Mouse (Mus musculus) hindbrain, embryonic 16.5 days (tissue): ENCODE data around the gene C1rb. TPM values are rescaled to one million over a fixed set of nuclear protein-coding genes. Genes with fewer than 3 reads are reported as not detected.
"Not testable (repeated sequence)": the region's sequence is repeated elsewhere in the genome, so short reads cannot be mapped to it uniquely, and the experiment has no call there.

Experiments
- ATAC-seq: fragments of 200-750 bp; cut with Nextera tagmentation; 2 replicates; pipeline ENCODE4 v1.8.0; 2017; ENCODE audit warnings: moderate TSS enrichment, moderate library complexity
- H3K27ac ChIP-seq: fragments of 300-500 bp; sonication (generic); 2 replicates; pipeline ENCODE4 v1.5.1; 2014; ENCODE audit warnings: low read depth, mild to moderate bottlenecking, control low read depth, low read length, moderate library complexity
- H3K27me3 ChIP-seq: fragments of 300-500 bp; sonication (generic); replicated peaks from 2 replicates; pipeline ENCODE4 v1.6.1; 2014; ENCODE audit warnings: low read length; ENCODE audit not compliant: control insufficient read depth, insufficient read depth
- H3K36me3 ChIP-seq: fragments of 300-500 bp; sonication (generic); 2 replicates; pipeline ENCODE4 v1.6.1; 2014; ENCODE audit warnings: mild to moderate bottlenecking, low read length, moderate library complexity, mixed read lengths; ENCODE audit not compliant: control insufficient read depth, insufficient read depth
- H3K4me1 ChIP-seq: fragments of 300-500 bp; sonication (generic); 2 replicates; pipeline ENCODE4 v1.6.1; 2014; ENCODE audit warnings: low read depth, low read length; ENCODE audit not compliant: control insufficient read depth, insufficient read depth
- H3K4me2 ChIP-seq: fragments of 300-500 bp; sonication (generic); 2 replicates; pipeline ENCODE4 v1.6.1; 2014; ENCODE audit warnings: mild to moderate bottlenecking, low read length, control low read depth, moderate library complexity
- H3K4me3 ChIP-seq: fragments of 300-500 bp; sonication (generic); 2 replicates; pipeline ENCODE4 v1.5.1; 2014; ENCODE audit warnings: mild to moderate bottlenecking, low read length, control low read depth, moderate library complexity
- H3K9ac ChIP-seq: fragments of 300-500 bp; sonication (generic); 2 replicates; pipeline ENCODE4 v1.6.1; 2014; ENCODE audit warnings: low read depth, mild to moderate bottlenecking, control low read depth, low read length, moderate library complexity
- H3K9me3 ChIP-seq: fragments of 300-500 bp; sonication (generic); 2 replicates; pipeline ENCODE4 v1.6.1; 2014; ENCODE audit warnings: mild to moderate bottlenecking, low read length, moderate library complexity; ENCODE audit not compliant: control insufficient read depth
- WGBS: fragments of 180-500 bp; shearing (Covaris S2); extraction: QIAGEN DNeasy Blood & Tissue Kit; methylation state at CpG from one replicate; pipeline ENCODE4 v1.1.7; 2014; 5-methylcytosine and 5-hydroxymethylcytosine counted together
- polyA plus RNA-seq: library from polyadenylated mRNA; unstranded; fragments of >200 nt; fragmentation: Nextera tagmentation; extraction: Ambion mirVana; gene quantifications from 2 replicates; pipeline ENCODE4 v1.2.1, GENCODE M21; 2015

The C1rb gene
- polyA plus RNA-seq, 1 experiment from 2014 or later, result 0.09 TPM

DNA sequence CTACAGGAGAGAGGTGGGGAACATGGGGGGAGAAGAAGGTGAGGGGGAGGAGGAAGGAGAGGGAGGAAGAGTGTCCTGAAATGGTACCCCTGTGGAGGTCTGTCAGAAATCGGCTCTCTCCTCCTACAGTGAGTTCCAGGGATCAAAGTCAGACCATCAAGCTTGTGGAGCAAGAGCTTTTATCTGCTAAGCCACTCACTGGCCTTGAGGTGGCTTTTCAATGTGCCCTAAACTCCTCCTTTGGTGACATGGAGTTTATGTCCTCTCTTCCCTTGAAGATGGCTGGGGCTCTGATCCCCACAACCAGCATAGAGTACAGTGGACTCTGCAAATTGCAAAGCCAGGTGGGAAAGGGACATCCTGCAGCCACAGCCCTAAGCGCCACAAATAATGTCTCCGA, 22.1 kb upstream of the C1rb start:
- H3K4me3 ChIP-seq, H3K36me3 ChIP-seq, H3K4me1 ChIP-seq, H3K9me3 ChIP-seq, H3K27me3 ChIP-seq, H3K9ac ChIP-seq, H3K27ac ChIP-seq, ATAC-seq, H3K4me2 ChIP-seq: not testable (repeated sequence)
- WGBS, result 90% methylated on average over 3 of the region's 3 CpGs

DNA sequence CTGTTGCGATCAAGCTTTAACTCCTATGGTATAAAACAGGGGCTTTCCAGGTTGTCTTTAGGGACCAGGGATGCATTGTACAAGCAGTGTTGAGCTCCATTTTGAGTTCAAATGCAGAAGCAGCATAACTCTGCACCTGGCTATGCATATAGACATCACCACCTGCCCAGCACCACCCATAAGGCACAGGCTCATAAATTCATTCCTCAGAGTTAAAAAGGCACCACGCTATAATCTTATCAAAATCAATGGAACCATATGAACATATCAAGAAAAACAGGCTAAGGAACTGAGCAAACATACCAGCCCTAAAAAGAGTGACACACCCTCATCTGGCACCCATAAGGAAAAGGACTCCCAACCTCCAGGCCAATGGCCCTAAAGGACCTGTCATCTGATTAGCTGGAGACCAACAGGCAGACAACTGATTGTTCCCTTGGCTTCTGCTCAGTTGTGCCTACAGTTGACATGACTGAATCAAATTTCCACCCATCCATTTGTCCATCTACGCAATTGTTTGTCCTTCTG, 21.0 kb upstream of the C1rb start:
- Histone ChIP-seq H3K9ac (no peak overlapping the region), H3K4me2 (no peak overlapping the region), H3K27ac (no peak overlapping the region), H3K4me3 (no peak overlapping the region), H3K27me3 (no peaks in the 10 kb centered on the region), H3K4me1 (no peaks in the 10 kb centered on the region), H3K36me3 (no peaks in the 10 kb centered on the region), H3K9me3 (peaks cover 7% of the 10 kb centered on the region)
- 87% methylated on average over 3 of the region's 3 CpGs for WGBS
- no peak for ATAC-seq

DNA sequence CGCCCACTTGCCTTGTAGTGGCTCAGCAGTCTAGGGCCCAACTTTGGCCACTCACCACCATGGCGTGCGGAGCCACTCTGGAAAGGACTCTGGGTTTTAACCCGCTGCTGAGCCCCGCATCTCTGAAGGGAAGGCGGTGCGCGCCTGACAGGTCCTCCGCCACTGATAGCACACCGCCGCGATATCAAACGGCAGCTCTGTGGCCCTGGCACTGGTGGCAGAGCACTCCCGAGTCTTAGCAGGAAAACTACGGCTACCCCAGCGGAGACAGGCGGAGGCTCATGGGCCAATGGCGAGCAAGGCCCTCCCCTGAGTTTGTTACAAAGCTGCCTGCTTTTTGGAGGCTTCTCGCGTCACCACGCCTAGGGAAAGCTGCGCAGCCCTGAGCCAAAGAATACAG, 17.3 kb upstream of the C1rb start:
- no peak overlapping the region for H3K9ac ChIP-seq
- no peaks in the 10 kb centered on the region for H3K27me3 ChIP-seq
- ATAC-seq, result no peak
- H3K36me3 ChIP-seq, result no peaks in the 10 kb centered on the region
- peaks cover 7% of the 10 kb centered on the region for H3K9me3 ChIP-seq
- no peaks in the 10 kb centered on the region for H3K4me1 ChIP-seq
- no peak overlapping the region for H3K4me3 ChIP-seq
- H3K27ac ChIP-seq, result no peak overlapping the region
- no peak overlapping the region for H3K4me2 ChIP-seq
- WGBS, result 73% methylated on average over 22 of the region's 22 CpGs

DNA sequence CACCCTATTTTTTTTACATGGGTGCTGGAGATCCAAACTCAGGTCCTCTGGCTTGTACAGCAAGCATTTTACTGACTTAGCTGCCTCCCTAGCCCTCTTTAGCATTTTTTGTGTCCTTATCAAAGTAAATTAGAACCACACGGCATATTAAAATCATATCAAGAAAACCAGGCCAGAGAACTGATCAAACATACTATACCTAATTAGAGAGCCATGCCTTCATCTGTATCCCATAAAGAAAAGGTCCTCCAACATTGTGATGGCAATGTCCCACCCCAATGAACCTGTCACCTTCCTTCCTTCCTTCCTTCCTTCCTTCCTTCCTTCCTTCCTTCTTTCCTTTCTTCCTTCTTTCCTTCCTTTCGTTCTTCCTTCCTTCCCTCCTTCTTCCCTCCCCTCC, 14.1 kb upstream of the C1rb start:
- not testable (repeated sequence) for ATAC-seq, H3K9me3 ChIP-seq, H3K4me3 ChIP-seq, H3K4me2 ChIP-seq, H3K4me1 ChIP-seq, H3K9ac ChIP-seq, H3K36me3 ChIP-seq, H3K27ac ChIP-seq, H3K27me3 ChIP-seq
- 82% methylated on average over 2 of the region's 2 CpGs for WGBS

DNA sequence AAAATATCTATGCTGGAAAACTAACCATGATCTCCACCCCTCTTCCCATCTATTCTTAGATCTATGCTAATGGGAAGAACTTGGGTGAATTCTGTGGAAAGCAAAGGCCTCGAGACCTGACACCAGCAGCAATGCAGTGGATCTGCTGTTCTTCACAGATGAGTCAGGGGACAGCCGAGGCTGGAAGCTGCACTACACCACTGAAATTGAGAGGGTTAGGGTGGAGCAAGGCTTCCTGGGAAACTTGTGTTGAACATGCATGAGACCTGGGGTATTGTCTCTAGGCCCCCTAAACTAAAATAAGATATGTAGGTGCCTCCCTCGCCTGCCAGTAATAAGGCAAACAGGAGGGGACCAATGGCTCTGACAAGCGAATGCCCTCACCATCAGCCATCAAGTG, 8.9 kb upstream of the C1rb start:
- not testable (repeated sequence) for H3K36me3 ChIP-seq, H3K27ac ChIP-seq, H3K27me3 ChIP-seq, ATAC-seq, H3K9ac ChIP-seq, H3K4me2 ChIP-seq, H3K4me1 ChIP-seq, H3K9me3 ChIP-seq, H3K4me3 ChIP-seq
- WGBS, result 85% methylated on average over 4 of the region's 4 CpGs

DNA sequence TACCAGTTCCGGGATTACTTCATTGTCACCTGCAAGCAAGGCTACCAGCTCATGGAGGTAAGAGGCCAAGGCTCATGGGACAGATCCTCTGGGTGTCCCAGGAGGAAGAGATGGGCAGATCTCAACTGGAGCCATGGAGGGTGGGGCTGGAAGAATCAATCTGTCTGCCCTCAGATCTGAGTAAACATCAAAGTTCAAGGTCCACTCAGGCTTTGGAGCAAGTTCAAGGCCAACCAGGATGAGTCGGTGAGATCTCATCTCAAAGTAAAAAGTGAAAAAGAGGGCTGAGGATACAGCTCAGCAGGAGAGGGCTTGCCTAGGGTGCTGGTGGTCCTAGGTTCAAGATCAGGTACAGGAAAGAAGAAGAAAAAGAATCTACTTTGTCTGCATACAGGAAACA, 8.5 kb upstream of the C1rb start:
- H3K27me3 ChIP-seq, H3K27ac ChIP-seq, H3K9me3 ChIP-seq, ATAC-seq, H3K36me3 ChIP-seq, H3K9ac ChIP-seq, H3K4me3 ChIP-seq, H3K4me2 ChIP-seq, H3K4me1 ChIP-seq: not testable (repeated sequence)
- WGBS, result 96% methylated on average over 1 of the region's 2 CpGs

DNA sequence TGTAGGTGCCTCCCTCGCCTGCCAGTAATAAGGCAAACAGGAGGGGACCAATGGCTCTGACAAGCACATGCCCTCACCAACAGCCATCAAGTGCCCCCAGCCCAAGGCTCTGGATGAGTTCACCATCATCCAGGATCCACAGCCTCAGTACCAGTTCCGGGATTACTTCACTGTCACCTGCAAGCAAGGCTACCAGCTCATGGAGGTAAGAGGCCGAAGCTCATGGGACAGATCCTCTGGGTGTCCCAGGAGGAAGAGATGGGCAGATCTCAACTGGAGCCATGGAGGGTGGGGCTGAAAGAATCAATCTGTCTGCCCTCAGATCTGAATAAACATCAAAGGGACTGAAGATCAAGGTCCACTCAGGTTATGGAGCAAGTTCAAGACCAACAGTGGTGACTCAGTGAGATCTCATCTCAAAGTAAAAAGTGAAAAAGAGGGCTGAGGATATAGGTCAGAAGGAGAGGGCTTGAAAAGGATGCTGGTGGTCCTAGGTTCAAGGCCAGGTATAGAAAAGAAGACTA, 5.1 kb downstream of the C1rb start:
- not testable (repeated sequence) for H3K9me3 ChIP-seq, H3K9ac ChIP-seq, H3K27me3 ChIP-seq, H3K4me3 ChIP-seq, H3K27ac ChIP-seq, H3K4me2 ChIP-seq, H3K36me3 ChIP-seq, ATAC-seq, H3K4me1 ChIP-seq
- 81% methylated on average over 3 of the region's 3 CpGs for WGBS

DNA sequence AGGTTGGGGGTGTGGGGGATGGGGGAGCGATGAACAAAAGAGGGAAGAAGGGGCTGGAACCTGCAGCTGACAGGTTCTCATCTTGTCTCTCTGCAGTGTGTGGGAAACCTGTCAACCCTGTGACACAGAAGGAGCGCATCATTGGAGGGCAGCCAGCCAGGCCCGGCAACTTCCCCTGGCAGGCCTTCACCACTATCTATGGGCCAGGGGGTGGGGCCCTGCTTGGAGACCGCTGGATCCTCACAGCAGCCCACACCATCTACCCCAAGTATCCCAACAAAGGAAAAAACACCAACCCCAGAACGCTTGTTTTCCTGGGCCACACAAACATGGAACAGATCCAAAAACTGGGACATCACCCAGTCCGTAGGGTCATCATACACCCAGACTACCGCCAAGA, 10.1 kb downstream of the C1rb start:
- not testable (repeated sequence) for H3K27me3 ChIP-seq, H3K4me1 ChIP-seq, H3K4me3 ChIP-seq, H3K9ac ChIP-seq, H3K36me3 ChIP-seq, H3K4me2 ChIP-seq, ATAC-seq, H3K9me3 ChIP-seq, H3K27ac ChIP-seq
- WGBS, result 73% methylated on average over 6 of the region's 7 CpGs

DNA sequence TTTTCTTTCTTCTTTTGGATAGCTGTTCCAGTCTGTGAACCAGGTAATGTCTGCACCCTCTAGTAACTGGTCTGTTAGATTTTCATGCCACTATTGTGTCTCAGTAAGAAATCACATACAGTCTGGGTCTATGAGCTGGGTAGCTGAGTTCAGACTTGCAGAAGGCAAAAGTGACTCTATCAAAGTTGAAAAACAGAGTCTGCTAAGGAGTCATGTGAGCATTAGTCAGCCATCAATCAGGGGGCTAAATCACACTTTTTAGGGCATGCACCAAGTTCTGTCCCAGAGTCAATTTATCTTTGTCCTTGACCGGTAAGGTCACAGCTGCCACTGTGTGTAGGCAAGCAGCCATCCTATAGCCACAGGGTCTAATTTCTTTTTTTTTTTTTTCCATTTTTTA, 12.1 kb downstream of the C1rb start:
- Histone ChIP-seq H3K4me1 (no peaks in the 10 kb centered on the region), H3K9me3 (no peaks in the 10 kb centered on the region), H3K27me3 (no peaks in the 10 kb centered on the region), H3K4me2 (no peak overlapping the region), H3K4me3 (no peak overlapping the region), H3K36me3 (no peaks in the 10 kb centered on the region), H3K27ac (no peak overlapping the region), H3K9ac (no peak overlapping the region)
- 94% methylated on average over 1 of the region's 1 CpGs for WGBS
- no peak for ATAC-seq

DNA sequence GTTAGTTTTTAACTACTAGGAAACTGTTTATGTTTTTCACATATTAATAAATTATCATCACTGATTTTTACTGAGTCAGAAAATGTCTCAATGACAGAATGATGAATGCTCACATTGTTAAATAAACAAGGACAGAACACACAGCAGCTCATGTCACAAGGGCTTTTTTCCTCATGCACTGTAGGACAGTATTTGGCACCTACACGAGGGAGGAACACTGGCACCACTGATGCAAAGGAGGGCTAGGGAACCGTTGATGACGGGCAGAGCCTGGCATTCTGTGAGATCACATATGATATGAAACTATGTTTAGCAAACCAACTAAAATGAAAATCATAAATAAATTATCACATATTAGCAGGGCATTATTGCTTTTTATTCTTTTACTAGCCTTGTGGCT, 14.8 kb downstream of the C1rb start:
- no peaks in the 10 kb centered on the region for H3K27me3 ChIP-seq
- H3K27ac ChIP-seq, result no peak overlapping the region
- 75% methylated on average over 3 of the region's 3 CpGs for WGBS
- H3K9me3 ChIP-seq, result no peaks in the 10 kb centered on the region
- H3K4me3 ChIP-seq, result no peak overlapping the region
- no peaks in the 10 kb centered on the region for H3K36me3 ChIP-seq
- no peak overlapping the region for H3K9ac ChIP-seq
- ATAC-seq, result no peak
- no peak overlapping the region for H3K4me2 ChIP-seq
- H3K4me1 ChIP-seq, result no peaks in the 10 kb centered on the region
